Mouse (Mus musculus) forebrain, embryonic 16.5 days (tissue): ENCODE measurements around the gene Nrsn2. TPM values are rescaled to one million over a fixed set of nuclear protein-coding genes. Genes with fewer than 3 reads are reported as not detected.
A peak's percentile ranks its signal among the peaks of the same experiment; 100 is the strongest.

Experiments
- ATAC-seq: fragments of 200-750 bp; cut with Nextera tagmentation; 2 replicates; pipeline ENCODE4 v1.8.0; 2017; ENCODE audit warnings: mild to moderate bottlenecking, moderate library complexity
- H3K27ac ChIP-seq: fragments of 300-500 bp; sonication (generic); 2 replicates; pipeline ENCODE4 v1.5.1; 2014; ENCODE audit warnings: low read length, control low read depth
- H3K27me3 ChIP-seq: fragments of 300-500 bp; sonication (generic); replicated peaks from 2 replicates; pipeline ENCODE4 v1.6.1; 2014; ENCODE audit warnings: low read length; ENCODE audit not compliant: control insufficient read depth, insufficient read depth
- H3K36me3 ChIP-seq: fragments of 300-500 bp; sonication (generic); 2 replicates; pipeline ENCODE4 v1.6.1; 2014; ENCODE audit not compliant: control insufficient read depth, insufficient read depth
- H3K4me1 ChIP-seq: fragments of 300-500 bp; sonication (generic); replicated peaks from 2 replicates; pipeline ENCODE4 v1.6.1; 2014; ENCODE audit warnings: low read length; ENCODE audit not compliant: control insufficient read depth, insufficient read depth
- H3K4me2 ChIP-seq: fragments of 300-500 bp; sonication (generic); 2 replicates; pipeline ENCODE4 v1.6.1; 2014; ENCODE audit warnings: mild to moderate bottlenecking, low read length, control low read depth
- H3K4me3 ChIP-seq: fragments of 300-500 bp; sonication (generic); replicated peaks from 2 replicates; pipeline ENCODE4 v1.5.1; 2014; ENCODE audit warnings: mild to moderate bottlenecking, low read length, control low read depth
- H3K9ac ChIP-seq: fragments of 300-500 bp; sonication (generic); replicated peaks from 2 replicates; pipeline ENCODE4 v1.6.1; 2014; ENCODE audit warnings: low read depth, low read length, control low read depth
- H3K9me3 ChIP-seq: fragments of 300-500 bp; sonication (generic); 2 replicates; pipeline ENCODE4 v1.6.1; 2016; ENCODE audit warnings: low read length; ENCODE audit not compliant: control insufficient read depth
- WGBS: fragments of 180-500 bp; shearing (Covaris S2); extraction: QIAGEN DNeasy Blood & Tissue Kit; methylation state at CpG from one replicate; pipeline ENCODE4 v1.1.7; 2014; 5-methylcytosine and 5-hydroxymethylcytosine counted together
- polyA plus RNA-seq: library from polyadenylated mRNA; unstranded; fragments of >200 nt; fragmentation: Nextera tagmentation; extraction: Ambion mirVana; gene quantifications from 2 replicates; pipeline ENCODE4 v1.2.1, GENCODE M21; 2015

Gene Nrsn2
- polyA plus RNA-seq, 1 experiment from 2014 or later, result 22.6 TPM

- Histone ChIP-seq H3K4me3 (peak overlapping the region; percentile 25), H3K4me2 (peak overlapping the region; percentile 90), H3K36me3 (no peaks in the 10 kb centered on the region), H3K27ac (peak overlapping the region; percentile 92), H3K4me1 (peaks cover 49% of the 10 kb centered on the region), H3K9me3 (no peaks in the 10 kb centered on the region), H3K27me3 (no peaks in the 10 kb centered on the region), H3K9ac (peak overlapping the region; percentile 47)
- under 1% methylated on average over 15 of the region's 15 CpGs for WGBS
- peak; percentile 51 for ATAC-seq
Measured at GRCm38 (mm10) chr2:152410971-152411371, 34.5 kb upstream of the Nrsn2 start.

- Histone ChIP-seq H3K27me3 (no peaks in the 10 kb centered on the region), H3K4me3 (no peak overlapping the region), H3K9me3 (no peaks in the 10 kb centered on the region), H3K4me2 (no peak overlapping the region), H3K9ac (no peak overlapping the region), H3K27ac (no peak overlapping the region; the same call in 1 of the 2 replicates), H3K36me3 (no peaks in the 10 kb centered on the region), H3K4me1 (peaks cover 49% of the 10 kb centered on the region)
- WGBS, result 76% methylated on average over 6 of the region's 6 CpGs
- no peak for ATAC-seq
Measured at GRCm38 (mm10) chr2:152409781-152410180, 33.3 kb upstream of the Nrsn2 start.

GRCm38 (mm10) chr2:152406126-152406525 lies 29.7 kb upstream of the Nrsn2 start:
- H3K9me3 ChIP-seq, result no peaks in the 10 kb centered on the region
- H3K27ac ChIP-seq, result peak overlapping the region; percentile 69
- WGBS, result under 1% methylated on average over 19 of the region's 19 CpGs
- ATAC-seq, result peak; percentile 97
- peaks cover 25% of the 10 kb centered on the region for H3K4me1 ChIP-seq
- H3K4me3 ChIP-seq, result peak overlapping the region; percentile 41
- peak overlapping the region; percentile 57 for H3K4me2 ChIP-seq
- H3K9ac ChIP-seq, result peak overlapping the region; percentile 40
- H3K27me3 ChIP-seq, result no peaks in the 10 kb centered on the region
- no peaks in the 10 kb centered on the region for H3K36me3 ChIP-seq

- peak overlapping the region; percentile 100 for H3K27ac ChIP-seq
- peaks cover 24% of the 10 kb centered on the region for H3K4me1 ChIP-seq
- no peaks in the 10 kb centered on the region for H3K9me3 ChIP-seq
- ATAC-seq, result peak; percentile 13
- peak overlapping the region; percentile 97 for H3K9ac ChIP-seq
- H3K4me2 ChIP-seq, result peak overlapping the region; percentile 83
- WGBS, result under 1% methylated on average over 13 of the region's 13 CpGs
- no peaks in the 10 kb centered on the region for H3K36me3 ChIP-seq
- peak overlapping the region; percentile 84 for H3K4me3 ChIP-seq
- no peaks in the 10 kb centered on the region for H3K27me3 ChIP-seq
Measured at GRCm38 (mm10) chr2:152399122-152399542, 22.7 kb upstream of the Nrsn2 start.

- 0% methylated on average over 38 of the region's 38 CpGs for WGBS
- peak; percentile 73 for ATAC-seq
- H3K9ac ChIP-seq, result peak overlapping the region; percentile 97
- H3K27me3 ChIP-seq, result no peaks in the 10 kb centered on the region
- H3K4me3 ChIP-seq, result peak overlapping the region; percentile 84
- peak overlapping the region; percentile 100 for H3K27ac ChIP-seq
- no peaks in the 10 kb centered on the region for H3K9me3 ChIP-seq
- peaks cover 28% of the 10 kb centered on the region for H3K4me1 ChIP-seq
- peak overlapping the region; percentile 83 for H3K4me2 ChIP-seq
- H3K36me3 ChIP-seq, result no peaks in the 10 kb centered on the region
Measured at GRCm38 (mm10) chr2:152398691-152399090, 22.3 kb upstream of the Nrsn2 start.

GRCm38 (mm10) chr2:152397680-152398435 lies 21.4 kb upstream of the Nrsn2 start, which contains the start of gene Sox12:
Gene Sox12 (minus strand): TSS chr2:152398063.
- peak; percentile 73 for ATAC-seq
- 0% methylated on average over 69 of the region's 104 CpGs for WGBS
- no peaks in the 10 kb centered on the region for H3K9me3 ChIP-seq
- H3K27ac ChIP-seq, result peak within 1 kb of the TSS; percentile 100
- H3K36me3 ChIP-seq, result no peaks in the 10 kb centered on the region
- H3K27me3 ChIP-seq, result no peaks in the 10 kb centered on the region
- H3K9ac ChIP-seq, result peak within 1 kb of the TSS; percentile 97
- peak within 1 kb of the TSS; percentile 83 for H3K4me2 ChIP-seq
- peak within 1 kb of the TSS; percentile 84 for H3K4me3 ChIP-seq
- H3K4me1 ChIP-seq, result peaks cover 34% of the 10 kb centered on the region

GRCm38 (mm10) chr2:152397004-152397589 lies 20.7 kb upstream of the Nrsn2 start:
- Histone ChIP-seq H3K4me2 (peak overlapping the region; percentile 83), H3K4me1 (peaks cover 34% of the 10 kb centered on the region)

GRCm38 (mm10) chr2:152396110-152397003 lies 19.9 kb upstream of the Nrsn2 start:
- H3K4me1 ChIP-seq, result peaks cover 34% of the 10 kb centered on the region
- peak overlapping the region; percentile 97 for H3K9ac ChIP-seq
- H3K4me3 ChIP-seq, result peak overlapping the region; percentile 84
- peak overlapping the region; percentile 83 for H3K4me2 ChIP-seq
- peak overlapping the region; percentile 100 for H3K27ac ChIP-seq
- H3K9me3 ChIP-seq, result no peaks in the 10 kb centered on the region
- ATAC-seq, result peak; percentile 51
- WGBS, result under 1% methylated on average over 39 of the region's 46 CpGs
- H3K27me3 ChIP-seq, result no peaks in the 10 kb centered on the region
- no peaks in the 10 kb centered on the region for H3K36me3 ChIP-seq

More at GRCm38 (mm10) chr2:152397004-152397589, 20.7 kb upstream of the Nrsn2 start:
- H3K27me3 ChIP-seq, result no peaks in the 10 kb centered on the region
- H3K27ac ChIP-seq, result peak overlapping the region; percentile 100
- H3K36me3 ChIP-seq, result no peaks in the 10 kb centered on the region
- under 1% methylated on average over 74 of the region's 77 CpGs for WGBS
- peak; percentile 5 for ATAC-seq
- peak overlapping the region; percentile 97 for H3K9ac ChIP-seq
- H3K9me3 ChIP-seq, result no peaks in the 10 kb centered on the region
- peak overlapping the region; percentile 84 for H3K4me3 ChIP-seq
